Mouse (Mus musculus) spleen, postnatal 14 days (tissue): ENCODE results near the gene Ccr1l1.
"Not testable (repeated sequence)": the region's sequence is repeated elsewhere in the genome, so short reads cannot be mapped to it uniquely, and the experiment has no call there.

Experiments used
- DNase-seq, 2 experiments: peaks; one replicate each; pipeline ENCODE4 v3.0.0; 2021 to 2022; ENCODE audit warnings: low spot score in 2 of 2

Gene Ccr1l1

GRCm38 (mm10) chr9:123978308-123978707 is at the start of gene Ccr1l1:
Gene Ccr1l1, minus strand, starts transcription at chr9:123978408.
- DNase-seq = no peak

- no peak for DNase-seq
Measured at GRCm38 (mm10) chr9:124021672-124022071, 43.5 kb upstream of the Ccr1l1 start, which contains the start of gene Ccr3. Gene Ccr3, plus strand, starts transcription at chr9:124021972.

- no peak for DNase-seq
Measured at GRCm38 (mm10) chr9:124019887-124020286, 41.7 kb upstream of the Ccr1l1 start.

- DNase-seq = no peak
Measured at GRCm38 (mm10) chr9:124016048-124016447, 37.8 kb upstream of the Ccr1l1 start.

GRCm38 (mm10) chr9:124014985-124015652 is 36.9 kb upstream of the Ccr1l1 start:
- no peak for DNase-seq

- no peak for DNase-seq
Measured at GRCm38 (mm10) chr9:124013270-124013669, 35.1 kb upstream of the Ccr1l1 start.

- DNase-seq = no peak
Measured at GRCm38 (mm10) chr9:124012691-124013090, 34.5 kb upstream of the Ccr1l1 start.

GRCm38 (mm10) chr9:123999784-124000183 is 21.6 kb upstream of the Ccr1l1 start:
- DNase-seq = no peak

- DNase-seq = no peak
Measured at GRCm38 (mm10) chr9:123997719-123998118, 19.5 kb upstream of the Ccr1l1 start.

- no peak for DNase-seq
Measured at GRCm38 (mm10) chr9:123991312-123991906, 13.2 kb upstream of the Ccr1l1 start.

- DNase-seq = no peak
Measured at GRCm38 (mm10) chr9:123989671-123990070, 11.5 kb upstream of the Ccr1l1 start.

- peak in 1 of 2 experiments; percentile 40 for DNase-seq
Measured at GRCm38 (mm10) chr9:123986217-123986616, 8.0 kb upstream of the Ccr1l1 start.

- no peak for DNase-seq
Measured at GRCm38 (mm10) chr9:123984943-123985342, 6.7 kb upstream of the Ccr1l1 start.

GRCm38 (mm10) chr9:123982720-123983119 is 4.5 kb upstream of the Ccr1l1 start:
- no peak for DNase-seq

GRCm38 (mm10) chr9:123981909-123982308 is 3.7 kb upstream of the Ccr1l1 start:
- DNase-seq = no peak

GRCm38 (mm10) chr9:123980858-123981475 is 2.8 kb upstream of the Ccr1l1 start:
- not testable (repeated sequence) for DNase-seq

GRCm38 (mm10) chr9:123976876-123977663 is 1.1 kb downstream of the Ccr1l1 start:
- no peak for DNase-seq

GRCm38 (mm10) chr9:123975630-123976029 is 2.6 kb downstream of the Ccr1l1 start:
- DNase-seq = no peak

- DNase-seq = no peak
Measured at GRCm38 (mm10) chr9:123968290-123968912, 9.8 kb downstream of the Ccr1l1 start, which contains the start of gene Ccr1. Gene Ccr1, minus strand, starts transcription at chr9:123968692.

GRCm38 (mm10) chr9:123966858-123967495 is 11.2 kb downstream of the Ccr1l1 start:
- DNase-seq = not testable (repeated sequence)

- DNase-seq = no peak
Measured at GRCm38 (mm10) chr9:123964776-123965175, 13.4 kb downstream of the Ccr1l1 start.
